Comparison of ENCODE assay signal across 9 mouse cellular contexts in the genomic region with DNA sequence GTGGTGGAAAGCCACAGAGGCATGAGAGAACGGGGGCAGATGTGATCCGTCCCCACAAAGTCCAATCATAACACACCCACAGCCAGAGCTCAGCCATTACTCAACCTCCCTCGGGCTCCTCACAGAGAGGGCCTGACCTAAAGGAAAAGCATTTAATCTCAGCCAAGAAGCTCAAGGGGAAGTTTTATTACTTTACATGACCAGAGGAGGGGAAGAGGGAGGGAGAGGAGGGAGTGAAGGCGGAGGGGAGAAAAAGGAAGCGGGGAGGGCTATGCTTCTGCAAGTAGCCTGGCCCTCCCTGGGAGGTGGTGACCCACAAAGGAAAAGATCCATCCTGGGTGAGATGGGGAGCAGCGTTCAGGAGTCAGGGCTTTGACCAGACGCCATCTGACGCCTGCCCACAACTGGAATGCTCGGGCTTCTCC. TPM values are rescaled to one million over a fixed set of nuclear protein-coding genes. Genes with fewer than 3 reads are reported as not detected.
DNase-seq lines count a peak whose midpoint lies in the region; ATAC-seq and TF ChIP-seq lines count a peak whose summit lies in the region.
"Had no signal": no experiment of that assay in that cellular context is flagged by ENCODE, and none has a peak within 500 bp of the region (broad histone marks: within the 10 kb centered on the region; RNA-seq: fewer than 3 reads in every experiment).

No protein-coding gene starts in this region.

- TF ChIP-seq CTCF in stomach, postnatal 0 days (IDR thresholded peaks at IDR 0.05; ENCODE audit: low read depth) = no peak

- DNase-seq in embryo, embryonic 11 days = peak; percentile 17
- DNase-seq in embryo, embryonic 10.5 days (ENCODE audit: low spot score) = no peak
- DNase-seq in stomach, postnatal 0 days (ENCODE audit: low spot score) = no peak
- peak; percentile 61 for DNase-seq in kidney, postnatal 10 days
- DNase-seq in yolk sac, embryonic 10.5 days (ENCODE audit: low spot score) = no peak
- DNase-seq in layer of hippocampus, postnatal 14 days (ENCODE audit: low spot score in 2 of 2) = no peak
- no peak for DNase-seq in right cerebral cortex, adult 18-20 months

- peak overlapping the region; percentile 16; the same call in 1 of the 2 replicates for H3K27ac ChIP-seq in stomach, embryonic 14.5 days (ENCODE audit: low read length)
- no peak overlapping the region for H3K27ac ChIP-seq in stomach, postnatal 0 days (replicated peaks)
- H3K27ac ChIP-seq: liver, embryonic 15.5 days had no signal

- no peaks in the 10 kb centered on the region for H3K36me3 ChIP-seq in stomach, embryonic 14.5 days (ENCODE audit: control insufficient read depth, insufficient read depth, low read length)
- H3K36me3 ChIP-seq in stomach, postnatal 0 days (ENCODE audit: control insufficient read depth, insufficient read depth, low read length) = no peaks in the 10 kb centered on the region
- H3K36me3 ChIP-seq: liver, embryonic 15.5 days had no signal

- no peak overlapping the region for H3K4me2 ChIP-seq in stomach, embryonic 14.5 days (replicated peaks; ENCODE audit: low read depth, low read length)
- no peak overlapping the region for H3K4me2 ChIP-seq in stomach, postnatal 0 days (replicated peaks; ENCODE audit: low read depth)
- H3K4me2 ChIP-seq: liver, embryonic 15.5 days had no signal

- ATAC-seq in stomach, embryonic 14.5 days (ENCODE audit: insufficient number of reproducible peaks, insufficient read depth, low FRiP score, low read depth) = no peak; the same call in 1 of the 2 replicates
- no peak for ATAC-seq in stomach, postnatal 0 days (ENCODE audit: low FRiP score, low TSS enrichment)

- H3K27me3 ChIP-seq in stomach, embryonic 14.5 days (ENCODE audit: control insufficient read depth, insufficient read depth, low read length) = no peaks in the 10 kb centered on the region
- H3K27me3 ChIP-seq in stomach, postnatal 0 days (ENCODE audit: control insufficient read depth, insufficient read depth, low read length) = no peaks in the 10 kb centered on the region
- H3K27me3 ChIP-seq: liver, embryonic 15.5 days had no signal

- TF ChIP-seq EP300 in stomach, postnatal 0 days (optimal IDR thresholded peaks at IDR 0.05) = no peak

- H3K4me1 ChIP-seq in stomach, embryonic 14.5 days (ENCODE audit: control insufficient read depth, insufficient read depth, low read length) = peaks cover 6% of the 10 kb centered on the region; the same call in 1 of the 2 replicates
- H3K4me1 ChIP-seq in stomach, postnatal 0 days (replicated peaks; ENCODE audit: control insufficient read depth, insufficient read depth) = no peaks in the 10 kb centered on the region; the same call in 1 of the 2 replicates
- H3K4me1 ChIP-seq: liver, embryonic 15.5 days had no signal

- no peak overlapping the region for H3K9ac ChIP-seq in stomach, embryonic 14.5 days (replicated peaks; ENCODE audit: low read depth, low read length)
- no peak overlapping the region for H3K9ac ChIP-seq in stomach, postnatal 0 days (ENCODE audit: low read length)
- H3K9ac ChIP-seq: liver, embryonic 15.5 days had no signal

- H3K9me3 ChIP-seq in stomach, embryonic 14.5 days (ENCODE audit: control insufficient read depth, low read depth, low read length) = no peaks in the 10 kb centered on the region
- no peaks in the 10 kb centered on the region for H3K9me3 ChIP-seq in stomach, postnatal 0 days (ENCODE audit: control insufficient read depth, low read length)
- H3K9me3 ChIP-seq: liver, embryonic 15.5 days had no signal

- H3K4me3 ChIP-seq in stomach, embryonic 14.5 days (ENCODE audit: low read depth, low read length) = no peak overlapping the region
- H3K4me3 ChIP-seq in stomach, postnatal 0 days (ENCODE audit: low read depth, low read length) = no peak overlapping the region
- H3K4me3 ChIP-seq: liver, embryonic 15.5 days had no signal

- 36% methylated on average over 9 of the region's 9 CpGs for WGBS in stomach, embryonic 14.5 days
- WGBS in stomach, postnatal 0 days = 49% methylated on average over 9 of the region's 9 CpGs

RNA-seq across cellular contexts. Expression of gene Hhat, which starts 35.0 kb away (rescaled TPM):
- polyA plus RNA-seq in stomach, embryonic 14.5 days (2014; fragmentation: Nextera tagmentation; extraction: Ambion mirVana) = 11.1 and 14.2 TPM in 2 replicates
- polyA plus RNA-seq in stomach, postnatal 0 days (2015; fragmentation: Nextera tagmentation; extraction: Ambion mirVana) = 3.1 and 3.6 TPM in 2 replicates
- total RNA-seq in layer of hippocampus, postnatal 14 days (2021) = 1 to 10 TPM; 1.2 to 2.3 TPM

Comparison
In these comparisons a context has a peak if more than half of its experiments do, and no peak if none do; other contexts are left out.
1. DNase-seq: peak in embryo, embryonic 11 days (single experiment) and kidney, postnatal 10 days (single experiment); none in embryo, embryonic 10.5 days (single experiment), stomach, postnatal 0 days (single experiment), yolk sac, embryonic 10.5 days (single experiment), layer of hippocampus, postnatal 14 days (0 of 2) and right cerebral cortex, adult 18-20 months (single experiment).